Mouse (Mus musculus): ENCODE measurements around the gene Wdr62. TPM values are rescaled to one million over a fixed set of nuclear protein-coding genes. Genes with fewer than 3 reads are reported as not detected.
"Not testable (repeated sequence)": the region's sequence is repeated elsewhere in the genome, so short reads cannot be mapped to it uniquely, and the experiment has no call there.

Wdr62 gene
- polyA plus RNA-seq, 1 experiment from 2014 or later: 5.2 TPM

GRCm38 (mm10) chr7:30266780-30267179 lies 13.4 kb downstream of the Wdr62 start:
- ATAC-seq (replicated peaks; ENCODE audit: insufficient number of reproducible peaks, low FRiP score, low TSS enrichment, low read depth) (no peak), DNase-seq (ENCODE audit: low spot score) (no peak)
- Histone ChIP-seq H3K4me1 (ENCODE audit: control insufficient read depth, insufficient read depth, low read length) (no peaks in the 10 kb centered on the region), H3K27ac (replicated peaks; ENCODE audit: low read depth, low read length) (no peak overlapping the region), H3K4me3 (ENCODE audit: low read depth, low read length) (no peak overlapping the region), H3K9me3 (replicated peaks; ENCODE audit: control insufficient read depth, low read length) (no peaks in the 10 kb centered on the region), H3K9ac (replicated peaks; ENCODE audit: low read length) (no peak overlapping the region), H3K27me3 (ENCODE audit: control insufficient read depth, insufficient read depth, low read length) (no peaks in the 10 kb centered on the region), H3K4me2 (ENCODE audit: low read depth, low read length) (no peak overlapping the region), H3K36me3 (replicated peaks; ENCODE audit: control insufficient read depth, insufficient read depth, low read depth, low read length) (no peaks in the 10 kb centered on the region; the same call in 1 of the 2 replicates)
- WGBS: 87% methylated on average over 3 of the region's 3 CpGs

GRCm38 (mm10) chr7:30265935-30266334 lies 14.3 kb downstream of the Wdr62 start:
- no peak overlapping the region for H3K4me2 ChIP-seq (ENCODE audit: low read depth, low read length)
- ATAC-seq (replicated peaks; ENCODE audit: insufficient number of reproducible peaks, low FRiP score, low TSS enrichment, low read depth) (no peak), DNase-seq (ENCODE audit: low spot score) (no peak)
- no peaks in the 10 kb centered on the region; the same call in 1 of the 2 replicates for H3K36me3 ChIP-seq (replicated peaks; ENCODE audit: control insufficient read depth, insufficient read depth, low read depth, low read length)
- H3K4me3 ChIP-seq (ENCODE audit: low read depth, low read length): no peak overlapping the region
- H3K27me3 ChIP-seq (ENCODE audit: control insufficient read depth, insufficient read depth, low read length): no peaks in the 10 kb centered on the region
- no peaks in the 10 kb centered on the region for H3K9me3 ChIP-seq (replicated peaks; ENCODE audit: control insufficient read depth, low read length)
- H3K9ac ChIP-seq (replicated peaks; ENCODE audit: low read length): no peak overlapping the region
- WGBS: 86% methylated on average over 7 of the region's 7 CpGs
- no peak overlapping the region for H3K27ac ChIP-seq (replicated peaks; ENCODE audit: low read depth, low read length)
- no peaks in the 10 kb centered on the region for H3K4me1 ChIP-seq (ENCODE audit: control insufficient read depth, insufficient read depth, low read length)

- H3K4me3 ChIP-seq (ENCODE audit: low read depth, low read length): no peak overlapping the region
- H3K9me3 ChIP-seq (replicated peaks; ENCODE audit: control insufficient read depth, low read length): no peaks in the 10 kb centered on the region
- ATAC-seq (replicated peaks; ENCODE audit: insufficient number of reproducible peaks, low FRiP score, low TSS enrichment, low read depth) (no peak), DNase-seq (ENCODE audit: low spot score) (no peak)
- no peaks in the 10 kb centered on the region; the same call in 1 of the 2 replicates for H3K36me3 ChIP-seq (replicated peaks; ENCODE audit: control insufficient read depth, insufficient read depth, low read depth, low read length)
- no peak overlapping the region for H3K9ac ChIP-seq (replicated peaks; ENCODE audit: low read length)
- 95% methylated on average over 5 of the region's 5 CpGs for WGBS
- H3K27ac ChIP-seq (replicated peaks; ENCODE audit: low read depth, low read length): no peak overlapping the region
- no peaks in the 10 kb centered on the region for H3K27me3 ChIP-seq (ENCODE audit: control insufficient read depth, insufficient read depth, low read length)
- H3K4me1 ChIP-seq (ENCODE audit: control insufficient read depth, insufficient read depth, low read length): no peaks in the 10 kb centered on the region
- H3K4me2 ChIP-seq (ENCODE audit: low read depth, low read length): no peak overlapping the region
Observed at GRCm38 (mm10) chr7:30265531-30265930, 14.7 kb downstream of the Wdr62 start.

- 80% methylated on average over 2 of the region's 2 CpGs for WGBS
- H3K36me3 ChIP-seq (replicated peaks; ENCODE audit: control insufficient read depth, insufficient read depth, low read depth, low read length): no peaks in the 10 kb centered on the region; the same call in 1 of the 2 replicates
Observed at GRCm38 (mm10) chr7:30265041-30265440, 15.2 kb downstream of the Wdr62 start.

GRCm38 (mm10) chr7:30251956-30252954 lies 28.0 kb downstream of the Wdr62 start:
- no peaks in the 10 kb centered on the region for H3K27me3 ChIP-seq (ENCODE audit: control insufficient read depth, insufficient read depth, low read length)
- no peak overlapping the region for H3K4me3 ChIP-seq (ENCODE audit: low read depth, low read length)
- no peak overlapping the region for H3K9ac ChIP-seq (replicated peaks; ENCODE audit: low read length)
- no peak overlapping the region for H3K27ac ChIP-seq (replicated peaks; ENCODE audit: low read depth, low read length)
- no peaks in the 10 kb centered on the region for H3K4me1 ChIP-seq (ENCODE audit: control insufficient read depth, insufficient read depth, low read length)
- no peak for DNase-seq (ENCODE audit: low spot score)
- ATAC-seq (replicated peaks; ENCODE audit: insufficient number of reproducible peaks, low FRiP score, low TSS enrichment, low read depth): no peak
- no peaks in the 10 kb centered on the region for H3K36me3 ChIP-seq (replicated peaks; ENCODE audit: control insufficient read depth, insufficient read depth, low read depth, low read length)
- no peak overlapping the region for H3K4me2 ChIP-seq (ENCODE audit: low read depth, low read length)
- WGBS: 84% methylated on average over 12 of the region's 12 CpGs
- H3K9me3 ChIP-seq (replicated peaks; ENCODE audit: control insufficient read depth, low read length): no peaks in the 10 kb centered on the region

More at GRCm38 (mm10) chr7:30265041-30265440, 15.2 kb downstream of the Wdr62 start:
- Histone ChIP-seq H3K27ac (replicated peaks; ENCODE audit: low read depth, low read length) (no peak overlapping the region), H3K4me3 (ENCODE audit: low read depth, low read length) (no peak overlapping the region), H3K4me2 (ENCODE audit: low read depth, low read length) (no peak overlapping the region), H3K27me3 (ENCODE audit: control insufficient read depth, insufficient read depth, low read length) (no peaks in the 10 kb centered on the region), H3K4me1 (ENCODE audit: control insufficient read depth, insufficient read depth, low read length) (no peaks in the 10 kb centered on the region), H3K9me3 (replicated peaks; ENCODE audit: control insufficient read depth, low read length) (no peaks in the 10 kb centered on the region), H3K9ac (replicated peaks; ENCODE audit: low read length) (no peak overlapping the region)
- no peak for DNase-seq (ENCODE audit: low spot score)
- no peak for ATAC-seq (replicated peaks; ENCODE audit: insufficient number of reproducible peaks, low FRiP score, low TSS enrichment, low read depth)

- not testable (repeated sequence) for H3K9ac ChIP-seq (replicated peaks; ENCODE audit: low read length); H3K36me3 ChIP-seq (replicated peaks; ENCODE audit: control insufficient read depth, insufficient read depth, low read depth, low read length); H3K4me3 ChIP-seq (ENCODE audit: low read depth, low read length); DNase-seq (ENCODE audit: low spot score); ATAC-seq (replicated peaks; ENCODE audit: insufficient number of reproducible peaks, low FRiP score, low TSS enrichment, low read depth); H3K4me1 ChIP-seq (ENCODE audit: control insufficient read depth, insufficient read depth, low read length); H3K9me3 ChIP-seq (replicated peaks; ENCODE audit: control insufficient read depth, low read length); H3K4me2 ChIP-seq (ENCODE audit: low read depth, low read length); H3K27ac ChIP-seq (replicated peaks; ENCODE audit: low read depth, low read length); H3K27me3 ChIP-seq (ENCODE audit: control insufficient read depth, insufficient read depth, low read length)
- 86% methylated on average over 3 of the region's 3 CpGs for WGBS
Observed at GRCm38 (mm10) chr7:30237374-30237773, 42.8 kb downstream of the Wdr62 start.

- no peaks in the 10 kb centered on the region; the same call in 1 of the 2 replicates for H3K4me1 ChIP-seq (ENCODE audit: control insufficient read depth, insufficient read depth, low read length)
- no peak within 1 kb of the TSS for H3K4me3 ChIP-seq (ENCODE audit: low read depth, low read length)
- H3K9me3 ChIP-seq (replicated peaks; ENCODE audit: control insufficient read depth, low read length): no peaks in the 10 kb centered on the region
- no peak within 1 kb of the TSS for H3K27ac ChIP-seq (replicated peaks; ENCODE audit: low read depth, low read length)
- no peaks in the 10 kb centered on the region for H3K27me3 ChIP-seq (ENCODE audit: control insufficient read depth, insufficient read depth, low read length)
- H3K9ac ChIP-seq (replicated peaks; ENCODE audit: low read length): no peak within 1 kb of the TSS
- no peaks in the 10 kb centered on the region for H3K36me3 ChIP-seq (replicated peaks; ENCODE audit: control insufficient read depth, insufficient read depth, low read depth, low read length)
- H3K4me2 ChIP-seq (ENCODE audit: low read depth, low read length): no peak within 1 kb of the TSS
- WGBS: 87% methylated on average over 4 of the region's 4 CpGs
- no peak for DNase-seq (ENCODE audit: low spot score)
- ATAC-seq (replicated peaks; ENCODE audit: insufficient number of reproducible peaks, low FRiP score, low TSS enrichment, low read depth): no peak
Observed at GRCm38 (mm10) chr7:30235625-30236024, 44.6 kb downstream of the Wdr62 start, which contains the start of gene Ovol3. TSS of gene Ovol3 (minus strand) at chr7:30235725.

- DNase-seq (ENCODE audit: low spot score) (no peak), ATAC-seq (replicated peaks; ENCODE audit: insufficient number of reproducible peaks, low FRiP score, low TSS enrichment, low read depth) (no peak)
- H3K9ac ChIP-seq (replicated peaks; ENCODE audit: low read length): no peak overlapping the region
- no peaks in the 10 kb centered on the region for H3K36me3 ChIP-seq (replicated peaks; ENCODE audit: control insufficient read depth, insufficient read depth, low read depth, low read length)
- H3K27ac ChIP-seq (replicated peaks; ENCODE audit: low read depth, low read length): no peak overlapping the region
- no peak overlapping the region for H3K4me3 ChIP-seq (ENCODE audit: low read depth, low read length)
- H3K27me3 ChIP-seq (ENCODE audit: control insufficient read depth, insufficient read depth, low read length): no peaks in the 10 kb centered on the region
- no peak overlapping the region for H3K4me2 ChIP-seq (ENCODE audit: low read depth, low read length)
- WGBS: 91% methylated on average over 8 of the region's 8 CpGs
- H3K4me1 ChIP-seq (ENCODE audit: control insufficient read depth, insufficient read depth, low read length): no peaks in the 10 kb centered on the region; the same call in 1 of the 2 replicates
- no peaks in the 10 kb centered on the region for H3K9me3 ChIP-seq (replicated peaks; ENCODE audit: control insufficient read depth, low read length)
Observed at GRCm38 (mm10) chr7:30235091-30235490, 45.1 kb downstream of the Wdr62 start.
